Mouse (Mus musculus): Measurements from ENCODE around the gene Prkag1. TPM values are rescaled to one million over a fixed set of nuclear protein-coding genes. Genes with fewer than 3 reads are reported as not detected.

Prkag1 gene
- polyA plus RNA-seq, 1 experiment from 2014 or later: 83.1 TPM

DNA sequence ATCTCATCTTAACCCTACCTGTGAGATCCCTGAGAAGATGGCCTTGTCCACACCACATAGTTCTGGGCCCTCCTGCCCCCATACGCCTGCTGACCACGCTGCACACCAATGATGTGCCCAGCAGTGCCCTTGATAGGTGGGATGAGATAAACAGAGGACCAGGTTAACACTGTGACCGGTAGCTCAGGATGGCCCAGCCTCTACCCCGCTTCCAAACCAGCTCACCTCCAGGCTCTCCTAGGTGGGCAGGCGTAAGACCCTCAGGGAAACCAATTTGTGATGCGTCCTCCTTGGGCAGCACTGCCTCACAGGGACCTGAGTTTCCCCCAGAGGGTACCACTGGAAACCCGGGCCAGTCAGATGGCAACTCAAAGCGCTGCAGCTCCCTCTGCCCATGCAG lies 34.5 kb upstream of the Prkag1 start:
- Histone ChIP-seq H3K4me1 (replicated peaks; ENCODE audit: insufficient read depth, low read length) (peaks cover 20% of the 10 kb centered on the region; the same call in 1 of the 2 replicates), H3K4me2 (ENCODE audit: low read length) (no peak overlapping the region), H3K9me3 (replicated peaks; ENCODE audit: low read length) (no peaks in the 10 kb centered on the region), H3K27me3 (ENCODE audit: insufficient read depth, low read length) (no peaks in the 10 kb centered on the region), H3K4me3 (replicated peaks; ENCODE audit: low read depth, low read length) (no peak overlapping the region), H3K27ac (no peak overlapping the region), H3K9ac (ENCODE audit: low read depth, low read length) (no peak overlapping the region), H3K36me3 (ENCODE audit: insufficient read depth, low read length) (peaks cover 58% of the 10 kb centered on the region)
- no peak for TF ChIP-seq CTCF (IDR thresholded peaks at IDR 0.05; ENCODE audit: low read depth)
- DNase-seq (ENCODE audit: low spot score) (no peak), ATAC-seq (replicated peaks; ENCODE audit: low FRiP score, low read depth) (no peak)
- 96% methylated on average over 8 of the region's 8 CpGs for WGBS

DNA sequence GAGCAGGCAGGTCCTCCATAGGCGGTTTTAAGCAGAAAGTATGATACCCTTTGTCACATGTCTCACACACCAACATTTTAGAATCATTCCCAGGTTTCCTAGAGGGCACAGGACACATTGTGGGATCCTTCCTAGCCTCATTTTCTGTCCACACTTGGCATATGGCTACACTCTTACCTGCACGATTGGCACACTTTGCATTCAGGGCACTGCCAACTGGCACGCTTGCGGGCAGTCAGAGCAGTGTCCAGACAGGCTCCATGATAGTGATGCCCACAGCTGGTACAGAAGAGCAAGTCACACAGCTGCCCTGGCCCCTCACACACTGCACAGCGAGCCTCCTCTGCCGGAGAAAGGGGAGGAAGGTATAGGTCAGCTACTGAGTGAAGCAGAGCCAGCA lies 33.6 kb upstream of the Prkag1 start:
- Histone ChIP-seq H3K4me1 (replicated peaks; ENCODE audit: insufficient read depth, low read length) (peaks cover 20% of the 10 kb centered on the region; the same call in 1 of the 2 replicates), H3K27ac (no peak overlapping the region), H3K27me3 (ENCODE audit: insufficient read depth, low read length) (no peaks in the 10 kb centered on the region), H3K9ac (ENCODE audit: low read depth, low read length) (no peak overlapping the region), H3K4me3 (replicated peaks; ENCODE audit: low read depth, low read length) (no peak overlapping the region), H3K4me2 (ENCODE audit: low read length) (no peak overlapping the region), H3K36me3 (ENCODE audit: insufficient read depth, low read length) (peaks cover 66% of the 10 kb centered on the region), H3K9me3 (replicated peaks; ENCODE audit: low read length) (no peaks in the 10 kb centered on the region)
- DNase-seq (ENCODE audit: low spot score) (no peak), ATAC-seq (replicated peaks; ENCODE audit: low FRiP score, low read depth) (no peak)
- 94% methylated on average over 6 of the region's 6 CpGs for WGBS
- no peak for TF ChIP-seq CTCF (IDR thresholded peaks at IDR 0.05; ENCODE audit: low read depth)

DNA sequence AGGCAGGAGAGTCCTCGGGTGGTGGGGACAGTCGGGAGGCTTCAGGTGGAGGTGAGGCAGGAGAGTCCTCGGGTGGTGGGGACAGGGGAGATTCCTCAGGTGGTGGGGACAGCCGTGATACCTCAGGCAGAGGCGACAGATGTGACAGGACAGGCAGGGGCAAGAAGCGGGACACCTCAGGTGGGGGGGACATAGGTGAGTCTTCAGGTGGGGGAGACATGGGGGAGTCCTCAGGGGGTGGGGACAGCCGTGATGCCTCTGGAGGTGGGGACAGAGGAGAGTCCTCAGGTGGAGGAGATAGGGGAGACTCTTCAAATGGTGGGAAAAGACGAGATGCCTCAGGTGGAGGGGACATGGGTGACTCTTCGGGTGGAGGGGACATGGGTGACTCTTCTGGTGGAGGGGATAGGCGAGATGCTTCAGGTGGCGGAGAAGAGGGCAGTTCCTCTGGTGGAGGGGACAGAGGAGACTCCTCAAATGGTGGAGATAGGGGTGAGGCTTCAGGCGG lies 32.2 kb upstream of the Prkag1 start:
- H3K4me1 ChIP-seq (replicated peaks; ENCODE audit: insufficient read depth, low read length): peaks cover 8% of the 10 kb centered on the region; the same call in 1 of the 2 replicates
- no peak overlapping the region for H3K4me3 ChIP-seq (replicated peaks; ENCODE audit: low read depth, low read length)
- 89% methylated on average over 12 of the region's 12 CpGs for WGBS
- ATAC-seq (replicated peaks; ENCODE audit: low FRiP score, low read depth): no peak
- no peak overlapping the region for H3K9ac ChIP-seq (ENCODE audit: low read depth, low read length)
- TF ChIP-seq CTCF (IDR thresholded peaks at IDR 0.05; ENCODE audit: low read depth): no peak
- no peak overlapping the region for H3K27ac ChIP-seq
- peaks cover 80% of the 10 kb centered on the region for H3K36me3 ChIP-seq (ENCODE audit: insufficient read depth, low read length)
- H3K27me3 ChIP-seq (ENCODE audit: insufficient read depth, low read length): no peaks in the 10 kb centered on the region
- H3K4me2 ChIP-seq (ENCODE audit: low read length): no peak overlapping the region
- no peaks in the 10 kb centered on the region for H3K9me3 ChIP-seq (replicated peaks; ENCODE audit: low read length)
- no peak for DNase-seq (ENCODE audit: low spot score)

DNA sequence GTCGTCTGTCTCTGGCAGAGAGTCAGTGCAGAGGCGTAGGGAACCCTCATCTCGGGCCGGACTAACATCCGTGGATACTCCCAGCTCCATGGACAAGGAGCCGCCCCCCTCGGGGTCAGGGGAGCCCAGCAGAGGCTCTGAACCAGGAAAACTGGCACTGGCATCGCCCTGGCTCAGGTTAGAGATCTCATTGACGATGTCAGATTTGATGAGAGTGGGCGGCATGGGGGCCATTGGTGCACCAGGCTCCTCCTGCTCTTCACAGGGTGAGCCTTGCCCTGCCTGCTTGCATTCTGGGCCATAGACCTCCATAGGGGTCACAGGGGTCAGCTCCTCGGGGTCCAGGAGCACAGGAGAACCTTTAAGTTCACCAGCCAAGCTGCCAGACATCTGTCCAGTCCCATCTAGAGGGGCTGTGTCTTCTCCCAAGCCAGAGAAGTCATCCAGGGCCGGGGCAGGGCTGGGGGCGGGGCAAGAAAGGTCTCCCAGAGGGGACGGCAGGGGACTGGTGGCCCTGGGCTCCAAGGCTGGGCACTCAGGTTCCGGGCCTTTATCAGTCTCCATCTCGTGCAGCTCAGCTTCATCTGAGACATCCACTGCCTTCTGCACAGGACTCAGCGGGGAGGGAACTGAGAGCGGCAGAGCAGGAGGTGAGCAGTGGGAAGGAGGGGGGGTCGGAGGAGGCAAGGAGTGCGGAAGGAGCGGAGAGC lies 30.5 kb upstream of the Prkag1 start:
- Histone ChIP-seq H3K9me3 (replicated peaks; ENCODE audit: low read length) (no peaks in the 10 kb centered on the region), H3K36me3 (ENCODE audit: insufficient read depth, low read length) (peaks cover 96% of the 10 kb centered on the region), H3K4me3 (replicated peaks; ENCODE audit: low read depth, low read length) (no peak overlapping the region), H3K27me3 (ENCODE audit: insufficient read depth, low read length) (no peaks in the 10 kb centered on the region), H3K27ac (no peak overlapping the region), H3K4me1 (replicated peaks; ENCODE audit: insufficient read depth, low read length) (no peaks in the 10 kb centered on the region), H3K4me2 (ENCODE audit: low read length) (no peak overlapping the region), H3K9ac (ENCODE audit: low read depth, low read length) (no peak overlapping the region)
- ATAC-seq (replicated peaks; ENCODE audit: low FRiP score, low read depth) (no peak), DNase-seq (ENCODE audit: low spot score) (no peak)
- no peak for TF ChIP-seq CTCF (IDR thresholded peaks at IDR 0.05; ENCODE audit: low read depth)
- 85% methylated on average over 21 of the region's 21 CpGs for WGBS

DNA sequence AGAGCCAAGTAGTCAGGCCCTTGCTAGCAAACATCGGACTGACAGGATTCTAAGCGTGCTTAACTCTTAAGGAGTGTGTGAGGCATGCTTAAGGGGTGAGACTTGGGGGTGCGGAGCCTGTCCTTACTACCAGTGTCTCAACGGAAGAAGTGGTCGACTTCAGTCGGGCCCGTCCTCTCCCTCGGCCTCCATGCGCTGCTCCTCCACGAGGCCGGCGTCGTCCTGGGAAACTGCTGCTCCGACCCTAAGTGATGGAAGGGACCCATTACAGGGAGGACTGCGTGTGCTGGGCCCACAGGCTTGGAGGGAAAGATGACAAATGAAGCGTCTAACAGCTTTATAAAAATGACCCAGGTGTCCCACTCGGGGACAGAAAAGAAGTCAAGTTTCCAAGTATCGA lies 29.6 kb upstream of the Prkag1 start:
- ATAC-seq (replicated peaks; ENCODE audit: low FRiP score, low read depth) (no peak), DNase-seq (ENCODE audit: low spot score) (no peak)
- H3K9me3 ChIP-seq (replicated peaks; ENCODE audit: low read length): no peaks in the 10 kb centered on the region
- WGBS: 94% methylated on average over 18 of the region's 18 CpGs
- H3K27me3 ChIP-seq (ENCODE audit: insufficient read depth, low read length): no peaks in the 10 kb centered on the region
- no peak overlapping the region for H3K4me3 ChIP-seq (replicated peaks; ENCODE audit: low read depth, low read length)
- no peak overlapping the region for H3K4me2 ChIP-seq (ENCODE audit: low read length)
- peaks cover 96% of the 10 kb centered on the region for H3K36me3 ChIP-seq (ENCODE audit: insufficient read depth, low read length)
- no peak overlapping the region for H3K27ac ChIP-seq
- H3K9ac ChIP-seq (ENCODE audit: low read depth, low read length): no peak overlapping the region
- no peaks in the 10 kb centered on the region for H3K4me1 ChIP-seq (replicated peaks; ENCODE audit: insufficient read depth, low read length)
- no peak for TF ChIP-seq CTCF (IDR thresholded peaks at IDR 0.05; ENCODE audit: low read depth)

DNA sequence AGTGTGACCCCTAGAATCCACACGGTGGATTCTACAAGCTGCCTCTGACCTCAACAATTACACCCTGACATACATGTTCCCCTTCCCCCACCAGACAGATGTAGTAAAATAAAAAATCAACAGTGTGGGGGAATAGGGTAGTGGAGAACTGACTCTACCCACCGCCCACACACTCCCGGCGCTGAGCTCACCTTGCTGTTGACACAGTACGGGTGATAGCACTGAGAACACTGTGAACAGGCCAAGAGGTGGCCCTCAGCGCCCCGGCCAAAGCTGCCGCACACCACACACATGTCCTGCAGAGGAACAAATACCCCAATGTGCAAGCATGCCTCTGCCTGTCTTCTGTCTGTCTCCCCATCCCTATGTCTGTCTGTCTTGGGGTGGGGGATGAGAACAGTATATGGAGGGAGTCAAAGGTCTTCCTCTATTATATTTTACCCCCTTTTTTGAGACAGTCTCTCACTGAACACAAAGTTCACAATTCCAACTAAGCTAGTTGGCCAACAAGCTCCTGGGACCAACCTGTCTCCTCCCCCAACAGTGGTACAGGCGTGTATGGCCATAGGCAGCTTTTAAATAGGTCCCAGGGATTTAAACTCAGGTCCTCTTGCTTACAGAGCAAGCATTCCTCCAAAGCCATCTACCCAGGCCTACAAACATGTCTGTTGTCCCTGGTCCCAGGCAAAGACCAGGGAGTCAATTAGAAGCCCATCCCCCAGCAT lies 28.2 kb upstream of the Prkag1 start:
- no peak overlapping the region for H3K4me2 ChIP-seq (ENCODE audit: low read length)
- no peak for DNase-seq (ENCODE audit: low spot score)
- ATAC-seq (replicated peaks; ENCODE audit: low FRiP score, low read depth): no peak
- H3K27ac ChIP-seq: no peak overlapping the region
- H3K4me1 ChIP-seq (replicated peaks; ENCODE audit: insufficient read depth, low read length): no peaks in the 10 kb centered on the region
- TF ChIP-seq CTCF (IDR thresholded peaks at IDR 0.05; ENCODE audit: low read depth): no peak
- 66% methylated on average over 9 of the region's 9 CpGs for WGBS
- no peak overlapping the region for H3K9ac ChIP-seq (ENCODE audit: low read depth, low read length)
- H3K4me3 ChIP-seq (replicated peaks; ENCODE audit: low read depth, low read length): no peak overlapping the region
- H3K9me3 ChIP-seq (replicated peaks; ENCODE audit: low read length): no peaks in the 10 kb centered on the region
- H3K27me3 ChIP-seq (ENCODE audit: insufficient read depth, low read length): no peaks in the 10 kb centered on the region
- peaks cover 97% of the 10 kb centered on the region for H3K36me3 ChIP-seq (ENCODE audit: insufficient read depth, low read length)
